Mouse (Mus musculus) T-cell, adult 2 months (primary cell): ENCODE measurements around the gene Ppp1r1a.

ENCODE experiments used
- DNase-seq: peaks from one replicate; pipeline ENCODE4 v3.0.0; 2022; ENCODE audit warnings: low spot score

Ppp1r1a gene

DNA sequence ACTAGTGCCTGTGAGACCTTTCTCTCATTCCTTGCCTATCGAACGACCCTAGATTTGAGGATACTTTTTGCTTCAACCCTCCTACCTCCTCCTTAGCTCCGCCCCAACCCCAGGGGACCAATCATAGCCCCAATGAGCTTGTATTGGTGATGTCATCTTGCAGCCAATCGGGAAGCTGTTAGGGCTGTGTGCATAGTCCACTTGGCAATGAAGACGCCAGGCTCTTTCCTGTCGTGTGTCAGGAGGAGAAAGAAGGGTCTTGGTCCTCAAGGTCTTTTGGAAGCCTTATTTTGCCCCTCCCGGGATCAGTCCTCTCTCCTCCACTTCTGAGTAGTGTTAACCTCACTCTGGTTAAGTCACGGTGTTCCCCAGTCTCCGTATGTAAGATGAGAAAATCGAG, 23.7 kb downstream of the Ppp1r1a start:
- peak; percentile 43 for DNase-seq

DNA sequence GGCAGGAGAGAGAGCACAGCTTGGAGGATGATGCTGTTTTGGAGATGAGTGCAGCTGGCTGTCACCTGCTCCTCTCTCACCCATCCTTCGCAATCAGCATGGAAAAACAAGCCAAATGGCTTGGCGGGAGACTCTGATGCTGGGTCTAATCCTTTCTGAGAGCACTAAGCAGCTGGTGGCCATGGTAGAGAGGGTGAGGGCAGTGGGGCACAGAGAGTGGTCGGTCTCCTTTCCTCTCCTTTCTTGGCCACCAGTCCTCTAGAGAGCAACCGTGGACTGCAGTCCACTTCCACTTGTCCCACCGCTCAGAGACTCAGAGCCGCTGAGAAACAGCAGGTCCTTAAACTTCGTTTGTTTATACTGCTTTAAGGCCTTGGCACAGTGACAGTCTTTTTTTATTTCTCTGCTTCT, 24.2 kb downstream of the Ppp1r1a start:
- no peak for DNase-seq

DNA sequence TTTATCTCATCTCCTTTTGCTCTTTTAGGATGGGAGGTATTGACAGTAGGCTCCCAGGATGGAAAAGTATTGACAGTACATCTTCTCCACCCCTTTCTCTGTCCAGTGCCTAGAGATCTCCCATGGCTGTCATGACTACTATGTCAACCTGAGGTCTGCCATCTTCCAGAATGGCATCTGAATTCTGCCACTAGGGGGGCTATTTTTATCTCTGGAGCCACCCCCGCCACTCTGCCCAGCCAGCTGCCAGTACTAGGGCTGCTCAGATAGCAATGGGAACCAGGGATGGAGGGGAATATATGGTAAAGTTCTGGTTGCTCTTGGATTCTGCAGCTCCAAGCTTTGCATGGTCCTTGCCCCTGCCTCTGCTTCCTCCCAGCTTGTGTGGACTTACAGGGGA, 26.2 kb downstream of the Ppp1r1a start:
- DNase-seq, result no peak

DNA sequence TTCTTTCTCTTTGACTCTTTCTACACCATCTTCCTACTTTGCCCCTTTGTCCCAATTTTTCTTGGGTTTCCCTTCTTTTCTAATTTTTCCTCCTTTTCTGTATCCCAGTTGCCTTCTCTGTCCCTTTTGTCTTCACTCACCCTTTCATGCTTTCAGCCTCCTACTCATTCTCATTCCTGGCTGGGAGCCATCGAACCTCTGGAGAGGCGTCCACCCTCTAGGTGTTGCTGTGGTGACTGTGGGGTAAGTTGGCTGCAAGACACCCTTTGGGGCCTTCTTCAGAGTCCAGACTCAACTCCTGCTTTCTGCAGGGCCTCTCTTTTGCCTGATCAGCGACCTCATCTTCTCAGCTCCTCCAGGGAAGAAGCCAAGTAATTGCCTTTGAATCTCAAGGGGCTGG, 28.5 kb downstream of the Ppp1r1a start:
- DNase-seq, result no peak

DNA sequence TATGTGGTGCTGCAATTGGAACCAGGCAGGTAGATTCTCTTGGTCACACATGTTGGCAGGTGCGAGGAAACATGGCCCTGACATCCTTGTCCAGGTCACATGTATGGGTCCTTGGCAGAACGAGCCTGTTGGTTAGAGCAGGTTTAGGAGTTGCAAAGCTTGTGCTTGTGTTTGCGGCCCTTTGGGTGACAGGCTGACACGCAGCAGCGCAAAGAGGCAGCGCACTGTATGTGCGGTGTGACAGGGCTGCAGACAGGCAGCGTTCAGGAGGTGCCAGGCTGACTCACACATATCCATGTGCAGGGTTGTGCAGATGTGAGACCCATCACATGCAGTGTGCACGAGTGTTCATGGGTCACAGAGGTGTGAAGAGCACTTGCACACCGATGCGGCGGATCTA, 34.1 kb downstream of the Ppp1r1a start:
- no peak for DNase-seq

DNA sequence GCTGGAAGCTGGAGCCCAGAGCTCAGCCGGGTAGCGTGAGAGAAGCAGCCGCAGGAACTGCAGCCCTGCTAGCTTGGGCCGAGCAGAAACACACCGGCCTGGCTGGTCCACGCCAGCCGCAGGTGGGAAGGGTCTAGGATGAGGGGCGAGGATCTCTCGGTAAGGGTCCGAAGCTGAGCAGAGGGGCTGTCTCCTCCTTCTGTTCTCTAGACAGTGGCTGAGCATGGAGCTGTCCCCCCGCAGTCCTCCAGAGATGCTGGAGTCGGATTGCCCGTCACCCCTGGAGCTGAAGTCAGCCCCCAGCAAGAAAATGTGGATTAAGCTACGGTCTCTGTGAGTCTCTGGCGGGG, 34.6 kb downstream of the Ppp1r1a start:
- no peak for DNase-seq

DNA sequence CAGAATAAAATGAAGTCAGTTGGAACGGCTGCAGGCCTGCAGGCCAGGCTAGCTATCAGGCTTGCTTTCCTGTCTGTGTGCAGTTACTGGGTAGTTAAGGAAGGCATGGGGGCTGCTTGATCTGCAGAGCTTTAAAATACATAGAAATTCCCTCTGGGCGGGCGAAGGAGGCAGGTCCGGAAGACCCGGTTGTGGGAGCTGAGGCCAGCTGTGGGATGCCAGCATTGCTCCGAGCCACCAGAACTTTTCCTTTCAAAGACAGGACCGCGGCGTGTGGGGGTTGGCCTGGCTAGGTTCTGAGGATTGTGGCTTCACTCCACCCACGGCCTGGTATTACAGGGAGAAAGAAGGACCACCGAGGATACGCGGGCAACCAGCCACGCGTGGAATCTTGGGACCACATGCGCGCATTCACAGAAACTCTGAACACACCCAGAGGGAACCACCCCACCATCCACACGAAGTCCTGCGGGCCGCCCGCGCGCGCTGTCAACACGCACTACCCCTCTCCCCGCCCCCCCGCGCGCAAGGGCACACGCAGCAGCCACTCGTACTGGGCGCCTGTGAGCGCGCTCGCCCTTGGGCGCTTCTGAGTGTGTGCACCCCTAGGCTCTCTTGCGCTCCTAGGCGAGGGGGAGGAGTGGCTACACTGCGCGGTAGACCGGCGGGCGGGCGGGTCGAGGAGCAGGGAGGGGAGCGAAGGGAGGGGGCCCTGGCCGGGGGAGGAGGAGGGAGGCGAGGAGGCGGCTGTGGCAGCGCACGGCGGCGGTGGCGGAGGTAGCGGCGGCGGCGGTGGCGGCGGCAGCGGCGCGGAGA, 35.2 kb downstream of the Ppp1r1a start, which contains the start of gene Pde1b:
TSS of gene Pde1b (plus strand) at position 600 of the 816 bp plus-strand sequence.
- peak; percentile 56 for DNase-seq

DNA sequence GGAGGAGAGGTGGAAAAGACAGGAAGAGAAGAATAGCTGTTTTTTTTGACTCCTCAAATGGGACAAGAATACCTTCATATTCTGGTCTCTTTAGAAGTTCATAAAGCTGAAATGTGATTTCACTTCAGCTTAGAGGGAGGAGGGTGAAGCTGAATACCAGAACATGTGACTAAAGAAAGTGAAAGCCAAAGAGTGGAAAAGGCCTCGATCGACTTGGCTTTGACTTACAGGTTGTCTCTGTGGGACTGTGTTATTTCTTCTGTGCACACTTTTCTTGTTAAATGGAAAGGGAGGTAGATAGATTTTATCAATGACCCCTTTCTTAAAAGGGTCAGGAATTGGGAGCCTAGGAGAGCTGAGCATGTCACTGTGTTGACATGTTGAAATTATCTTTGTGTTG, 36.6 kb downstream of the Ppp1r1a start:
- no peak for DNase-seq

DNA sequence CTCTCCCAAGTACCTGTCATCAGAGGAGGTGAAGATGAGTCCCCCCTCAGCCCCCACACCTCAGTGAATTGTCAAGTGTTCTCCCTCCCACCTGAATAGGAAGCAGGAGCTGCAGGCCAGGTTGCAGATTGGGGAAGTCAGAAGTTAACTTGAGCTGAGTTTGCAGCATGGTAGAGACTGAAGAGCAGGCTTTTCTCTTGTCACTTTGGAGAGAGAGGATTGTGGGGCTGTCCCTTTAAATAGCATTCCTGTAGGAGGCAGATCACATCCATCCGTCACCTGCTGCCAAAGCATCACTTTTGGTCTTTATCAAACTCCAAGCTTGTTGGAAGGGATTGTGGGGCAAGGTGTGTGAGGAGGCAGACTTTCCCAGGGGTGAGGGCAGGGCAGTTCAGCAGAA, 37.1 kb downstream of the Ppp1r1a start:
- DNase-seq, result no peak

DNA sequence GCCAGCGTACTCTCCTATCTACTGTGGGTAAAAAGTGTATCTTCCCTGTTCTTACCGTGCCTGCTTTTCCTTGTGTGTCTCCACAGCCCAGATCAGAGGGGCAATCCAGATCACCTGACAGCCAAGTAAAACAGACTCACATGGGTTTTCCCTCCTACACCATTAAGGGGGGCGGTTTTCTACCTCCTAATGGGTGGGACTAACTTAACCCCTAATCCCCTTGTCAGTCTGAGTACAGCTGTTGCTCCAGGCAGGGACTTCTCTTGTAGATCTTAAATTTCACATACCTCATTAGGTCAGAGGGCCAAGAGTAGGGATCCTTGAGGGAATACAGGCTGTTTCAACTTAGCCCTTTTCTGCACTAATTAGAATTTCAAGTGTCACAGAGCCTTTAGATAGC, 39.6 kb downstream of the Ppp1r1a start:
- no peak for DNase-seq

DNA sequence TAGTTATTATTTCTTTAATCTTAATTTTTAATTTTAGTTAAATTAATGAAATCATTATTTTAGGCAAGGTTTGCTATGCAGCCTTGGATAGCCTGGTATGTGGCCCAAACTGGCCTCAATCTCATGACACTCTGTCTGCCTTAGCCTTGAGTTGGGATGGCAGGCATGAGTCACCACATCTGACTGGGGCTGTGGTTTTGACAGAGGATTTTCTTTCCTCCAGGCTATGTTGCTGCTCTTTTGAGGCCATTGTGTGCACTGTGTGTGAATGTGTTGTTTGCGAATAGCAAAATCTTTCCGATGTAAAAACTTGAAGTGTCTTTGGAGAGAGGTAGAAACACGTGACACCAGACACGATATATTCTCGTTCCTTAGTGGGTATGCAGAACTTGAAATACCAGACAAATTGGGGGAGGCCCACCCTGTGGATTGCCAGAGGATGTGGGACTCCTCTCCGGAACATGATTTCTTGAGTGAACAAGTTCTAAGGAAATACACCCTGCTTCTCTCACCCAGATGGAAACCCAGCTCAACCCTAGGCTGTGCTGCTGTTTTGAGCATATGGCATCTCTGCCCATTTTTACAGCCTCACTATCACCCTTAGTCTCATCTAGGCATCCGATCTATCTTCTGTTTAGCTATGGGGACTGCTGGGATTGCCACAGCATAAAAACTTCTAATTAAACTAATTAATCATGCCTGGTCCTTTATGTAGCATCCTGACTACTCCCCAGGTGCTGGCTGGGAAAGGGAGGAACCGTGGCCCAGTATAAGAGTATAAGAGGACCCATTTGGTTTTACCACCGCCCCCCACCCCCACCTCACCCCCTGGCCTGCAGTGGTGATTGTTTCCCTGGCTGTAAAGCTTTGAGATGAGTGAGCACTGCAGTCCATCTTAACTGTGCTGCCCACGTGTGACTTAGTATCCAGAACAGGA, 41.3 kb downstream of the Ppp1r1a start:
- DNase-seq, result no peak

DNA sequence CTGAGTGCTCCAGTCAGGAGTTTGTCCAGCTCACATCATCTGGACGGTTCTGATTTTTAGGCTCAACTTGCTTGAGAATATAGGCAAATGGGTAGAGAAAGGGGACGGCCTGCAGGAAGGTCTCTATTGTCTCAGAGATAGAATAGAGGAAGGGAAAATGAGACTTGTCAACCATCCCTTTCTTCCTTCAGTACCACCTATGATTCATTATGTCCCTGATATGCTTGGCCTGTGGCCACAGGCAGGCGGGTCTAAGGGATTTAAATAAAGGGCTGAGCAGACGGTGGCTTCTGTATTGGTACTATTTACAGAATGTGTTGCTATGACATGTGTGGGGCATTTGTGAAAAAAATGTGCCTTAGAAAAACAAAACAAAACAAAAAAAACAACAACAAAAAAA, 49.5 kb downstream of the Ppp1r1a start:
- no peak for DNase-seq

DNA sequence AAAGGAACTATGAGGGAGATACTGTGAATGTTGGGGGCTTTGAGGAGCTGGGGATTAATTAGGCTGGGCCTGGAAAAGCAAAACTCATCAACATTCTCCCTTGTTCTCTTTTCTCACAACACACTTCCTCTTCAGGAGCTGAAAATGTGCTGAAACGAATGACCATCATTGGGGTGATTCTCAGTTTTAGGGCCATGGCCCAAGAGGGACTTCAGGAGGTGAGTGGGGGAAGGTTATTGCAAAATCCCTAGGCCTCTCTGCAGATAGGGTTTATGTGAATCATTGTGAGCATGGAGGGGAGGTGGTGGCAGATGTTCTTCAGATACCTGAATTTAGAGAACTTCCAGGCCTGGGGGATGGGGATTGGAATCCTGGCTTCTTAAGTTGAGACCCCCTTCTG, 51.1 kb downstream of the Ppp1r1a start:
- no peak for DNase-seq

DNA sequence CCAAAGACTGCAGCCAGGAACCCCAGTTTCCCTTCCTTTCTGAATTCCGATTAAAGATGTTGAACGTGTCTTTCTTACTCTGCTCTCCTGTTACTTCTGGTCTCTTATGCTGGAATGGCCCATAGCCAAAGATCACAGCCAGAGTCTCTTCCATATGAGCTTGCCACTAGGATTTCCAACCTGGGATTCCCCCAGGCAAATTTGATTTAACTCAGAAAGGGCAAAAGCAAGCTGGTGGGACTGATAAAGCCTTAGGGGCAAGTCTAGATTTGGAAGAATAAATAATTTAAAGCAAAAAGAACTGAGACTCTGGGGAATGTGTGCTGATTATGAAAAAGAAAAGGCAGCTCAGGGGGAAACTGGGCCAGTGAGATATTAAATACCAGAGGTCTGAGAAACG, 52.7 kb downstream of the Ppp1r1a start:
- DNase-seq, result no peak

DNA sequence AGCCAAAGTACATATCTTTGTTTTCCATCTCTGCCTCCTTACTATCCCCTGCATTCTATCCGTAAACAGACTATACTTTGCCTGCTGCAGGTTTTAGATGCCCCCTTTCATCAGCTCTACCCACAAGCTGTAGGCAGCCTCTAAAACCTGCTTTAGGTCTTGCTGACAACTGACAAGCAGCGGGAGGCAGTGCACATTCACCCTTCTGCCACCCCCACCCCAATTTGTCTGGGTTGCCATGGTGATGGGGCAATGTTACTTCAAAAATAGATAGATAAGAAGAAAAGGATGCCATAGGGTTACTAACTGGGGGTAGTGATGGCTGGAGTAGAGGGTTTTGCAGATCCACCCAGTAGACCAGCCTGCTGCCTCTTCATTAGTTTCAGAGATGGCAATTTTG, 53.3 kb downstream of the Ppp1r1a start:
- DNase-seq, result no peak

DNA sequence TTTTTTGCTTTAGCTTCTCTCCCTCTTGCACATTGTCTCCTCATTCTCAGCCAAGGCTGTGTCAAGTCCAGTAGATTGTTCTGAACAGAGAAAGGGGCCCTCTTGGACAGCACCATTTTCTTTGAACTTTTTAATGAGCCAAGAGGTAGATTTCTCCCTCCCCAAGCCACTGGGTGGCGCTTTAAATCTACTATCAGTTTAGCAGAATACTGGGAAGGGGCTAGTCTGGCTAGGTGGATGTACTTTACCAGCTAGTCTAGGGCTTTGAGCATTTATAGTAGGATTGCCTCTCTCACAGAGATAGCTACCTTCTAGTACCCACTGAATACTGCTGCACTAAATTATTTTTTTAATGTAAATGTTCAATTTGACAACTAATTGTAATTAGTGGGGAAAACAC, 55.3 kb downstream of the Ppp1r1a start:
- DNase-seq, result no peak
